Mouse (Mus musculus) hindlimb bud, embryonic 11.5 days (tissue): ENCODE results near the gene Sf3a2.
"Not testable (repeated sequence)": the region's sequence is repeated elsewhere in the genome, so short reads cannot be mapped to it uniquely, and the experiment has no call there.

Source experiments
- DNase-seq: peaks from one replicate; pipeline ENCODE4 v3.0.0-alpha.2; 2012; ENCODE audit warnings: low read depth, low spot score; ENCODE audit errors: extremely low spot score

The Sf3a2 gene

GRCm38 (mm10) chr10:80823316-80823715 is 25.3 kb downstream of the Sf3a2 start:
- no peak for DNase-seq

- DNase-seq, result no peak
Observed at GRCm38 (mm10) chr10:80823847-80824643, 26.0 kb downstream of the Sf3a2 start.

- DNase-seq, result no peak
Observed at GRCm38 (mm10) chr10:80824827-80825226, 26.8 kb downstream of the Sf3a2 start.

- DNase-seq, result peak; percentile 98
Observed at GRCm38 (mm10) chr10:80826151-80827062, 28.4 kb downstream of the Sf3a2 start, which contains the start of gene Oaz1. Gene Oaz1, plus strand, starts transcription at chr10:80826656.

GRCm38 (mm10) chr10:80827063-80827869 is 29.3 kb downstream of the Sf3a2 start:
- DNase-seq, result no peak

- no peak for DNase-seq
Observed at GRCm38 (mm10) chr10:80827870-80828420, 29.9 kb downstream of the Sf3a2 start.

- not testable (repeated sequence) for DNase-seq
Observed at GRCm38 (mm10) chr10:80828587-80828986, 30.6 kb downstream of the Sf3a2 start.

- DNase-seq, result no peak
Observed at GRCm38 (mm10) chr10:80829359-80830278, 31.6 kb downstream of the Sf3a2 start.

GRCm38 (mm10) chr10:80831136-80831535 is 33.1 kb downstream of the Sf3a2 start:
- DNase-seq, result no peak

- no peak for DNase-seq
Observed at GRCm38 (mm10) chr10:80832818-80833217, 34.8 kb downstream of the Sf3a2 start.

- DNase-seq, result no peak
Observed at GRCm38 (mm10) chr10:80835617-80836016, 37.6 kb downstream of the Sf3a2 start.

- DNase-seq, result no peak
Observed at GRCm38 (mm10) chr10:80836949-80837379, 39.0 kb downstream of the Sf3a2 start.

- DNase-seq, result no peak
Observed at GRCm38 (mm10) chr10:80837827-80838226, 39.8 kb downstream of the Sf3a2 start.

GRCm38 (mm10) chr10:80838346-80838912 is 40.4 kb downstream of the Sf3a2 start:
- DNase-seq, result no peak

GRCm38 (mm10) chr10:80839848-80840247 is 41.9 kb downstream of the Sf3a2 start:
- DNase-seq, result no peak

GRCm38 (mm10) chr10:80841685-80842084 is 43.7 kb downstream of the Sf3a2 start:
- no peak for DNase-seq

GRCm38 (mm10) chr10:80842334-80842733 is 44.3 kb downstream of the Sf3a2 start:
- no peak for DNase-seq

GRCm38 (mm10) chr10:80843087-80843930 is 45.3 kb downstream of the Sf3a2 start:
- no peak for DNase-seq
